Mouse (Mus musculus) bone marrow, adult 2 months (tissue): ENCODE data around the gene Hoxc12. TPM values are rescaled to one million over a fixed set of nuclear protein-coding genes. Genes with fewer than 3 reads are reported as not detected.

Source experiments
- H3K27ac ChIP-seq: fragments of 200-500 bp; 2 replicates; pipeline ENCODE4 v1.5.1; 2012; ENCODE audit warnings: low read depth, mild to moderate bottlenecking, control low read depth, inconsistent platforms, low read length; ENCODE audit not compliant: control insufficient read depth, poor library complexity, insufficient read depth
- H3K4me1 ChIP-seq: fragments of 200-500 bp; 2 replicates; pipeline ENCODE4 v1.6.1; 2011; ENCODE audit warnings: low read length; ENCODE audit not compliant: control insufficient read depth, insufficient read depth
- H3K4me3 ChIP-seq: fragments of 200-500 bp; replicated peaks from 2 replicates; pipeline ENCODE3; 2011; ENCODE audit warnings: mild to moderate bottlenecking, low read depth, low read length, control low read depth; ENCODE audit not compliant: control insufficient read depth
- CTCF ChIP-seq: fragments of 200-500 bp; IDR thresholded peaks from 2 replicates; pipeline ENCODE4 v1.5.1; 2011; ENCODE audit warnings: low read length, control low read depth; ENCODE audit not compliant: control insufficient read depth, insufficient read depth
- POLR2A ChIP-seq: fragments of 200-500 bp; IDR thresholded peaks from 2 replicates; pipeline ENCODE4 v1.6.1; 2011; ENCODE audit warnings: low read depth, mild to moderate bottlenecking, control low read depth, low read length, borderline replicate concordance; ENCODE audit not compliant: control insufficient read depth
- WGBS: fragments of 180-500 bp; shearing (Covaris S2); methylation state at CpG from one replicate; pipeline ENCODE4 v1.1.7; 2018; 5-methylcytosine and 5-hydroxymethylcytosine counted together
- polyA plus RNA-seq: library from polyadenylated mRNA; stranded (reverse); fragments of >200 nt; gene quantifications from 2 replicates; pipeline ENCODE4 v1.2.4, GENCODE M21; 2011; ENCODE audit warnings: low replicate concordance; ENCODE audit not compliant: missing spikeins, insufficient read depth, insufficient read length

The Hoxc12 gene
- polyA plus RNA-seq, 1 experiment = not detected

- no peak for TF ChIP-seq CTCF
- no peak for TF ChIP-seq POLR2A
- no peak overlapping the region for H3K27ac ChIP-seq
- no peaks in the 10 kb centered on the region for H3K4me1 ChIP-seq
- 8% methylated on average over 6 of the region's 6 CpGs for WGBS
- no peak overlapping the region for H3K4me3 ChIP-seq
Measured at GRCm38 (mm10) chr15:102972753-102973152, 36.2 kb downstream of the Hoxc12 start.

DNA sequence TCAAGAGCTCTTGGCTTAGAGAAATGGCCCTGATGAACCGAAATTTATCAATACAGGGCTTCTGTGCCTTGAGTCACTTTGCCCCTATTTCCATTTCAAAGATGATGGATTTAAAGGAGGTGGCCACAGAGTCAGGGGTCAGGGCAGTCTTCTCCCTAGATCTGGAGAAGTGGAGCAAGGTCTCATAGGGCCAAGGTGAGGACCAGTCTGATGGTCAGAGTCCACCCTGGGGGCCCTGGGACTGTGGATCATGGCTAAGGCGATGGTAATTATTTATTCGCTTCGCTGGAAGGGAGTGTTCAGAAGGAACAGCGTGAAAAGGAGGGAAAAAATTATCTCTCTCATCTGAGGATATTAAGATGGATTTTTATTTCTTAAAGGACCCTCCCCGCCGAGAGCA, 38.5 kb downstream of the Hoxc12 start:
- TF ChIP-seq POLR2A (no peak), CTCF (no peak)
- 17% methylated on average over 7 of the region's 7 CpGs for WGBS
- no peaks in the 10 kb centered on the region for H3K4me1 ChIP-seq
- H3K27ac ChIP-seq = no peak overlapping the region
- no peak overlapping the region for H3K4me3 ChIP-seq

DNA sequence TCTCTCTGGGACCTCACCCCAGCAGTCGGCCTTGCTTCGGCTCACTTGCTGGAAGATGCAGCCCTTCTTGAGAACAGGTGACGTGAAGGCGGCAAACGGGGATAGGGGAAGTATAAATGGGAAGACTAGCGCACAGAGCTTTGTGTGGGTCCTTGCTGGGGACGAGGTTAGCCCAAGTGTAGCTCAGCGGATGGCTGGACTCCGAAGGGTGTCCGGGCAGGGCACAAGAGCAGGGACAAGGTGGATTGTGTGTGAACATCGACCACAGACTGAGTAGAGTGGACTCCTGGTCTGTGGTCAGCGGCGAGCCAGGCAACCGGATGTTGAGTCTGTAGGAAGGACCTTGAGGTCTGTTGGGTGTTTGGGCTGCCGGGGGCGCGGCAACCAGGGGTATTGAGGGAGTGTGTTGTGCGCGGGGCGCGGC, 39.1 kb downstream of the Hoxc12 start:
- TF ChIP-seq POLR2A = no peak
- no peak for TF ChIP-seq CTCF
- Histone ChIP-seq H3K27ac (no peak overlapping the region), H3K4me1 (no peaks in the 10 kb centered on the region), H3K4me3 (no peak overlapping the region)
- 4% methylated on average over 21 of the region's 21 CpGs for WGBS

- no peak within 1 kb of the TSS for H3K4me3 ChIP-seq
- no peak within 1 kb of the TSS for H3K27ac ChIP-seq
- TF ChIP-seq POLR2A (no peak), CTCF (no peak)
- 3% methylated on average over 12 of the region's 20 CpGs for WGBS
- H3K4me1 ChIP-seq = no peaks in the 10 kb centered on the region
Measured at GRCm38 (mm10) chr15:102976171-102976570, 39.6 kb downstream of the Hoxc12 start, which contains the start of gene Hoxc9. Gene Hoxc9, plus strand, starts transcription at chr15:102976439.

DNA sequence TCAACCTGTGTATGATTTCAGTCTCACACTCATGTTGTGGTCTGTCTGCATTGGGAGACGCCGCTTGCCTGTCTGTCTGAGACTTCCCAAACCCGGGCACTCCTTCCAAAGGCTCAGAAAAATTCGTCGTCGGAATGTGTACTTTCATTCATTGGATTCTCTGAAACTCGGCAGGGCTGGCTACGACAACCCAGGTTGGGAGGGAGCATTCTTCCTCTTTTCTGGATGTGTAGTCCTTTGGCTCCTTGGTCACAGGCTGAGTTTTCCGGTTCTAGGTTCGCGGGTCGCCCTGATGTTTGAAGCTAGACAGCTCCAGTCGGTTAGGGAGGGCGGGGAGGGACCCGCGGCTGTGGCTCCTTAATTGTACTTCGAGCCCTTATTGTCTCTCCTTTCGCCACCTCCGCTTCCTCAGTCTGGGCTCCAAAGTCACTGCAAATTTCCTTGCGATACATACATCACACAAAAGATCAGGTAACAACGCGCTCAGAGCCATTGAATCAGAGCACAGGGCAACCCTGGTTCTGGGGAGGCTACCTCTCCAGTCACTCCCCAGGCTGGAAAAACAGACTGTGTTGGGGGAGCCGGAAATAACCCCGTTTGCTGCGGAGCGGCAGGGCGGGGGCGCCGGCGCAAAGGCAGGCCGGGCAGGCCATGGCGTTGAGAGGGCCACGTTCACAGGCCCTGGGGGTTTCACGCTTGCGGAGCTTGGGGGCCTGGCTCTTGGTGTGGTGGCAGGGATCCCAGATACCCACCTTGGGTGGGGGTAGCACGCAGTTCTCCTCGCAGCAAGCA, 40.3 kb downstream of the Hoxc12 start:
- under 1% methylated on average over 37 of the region's 37 CpGs for WGBS
- Histone ChIP-seq H3K4me1 (no peaks in the 10 kb centered on the region), H3K4me3 (no peak overlapping the region), H3K27ac (no peak overlapping the region)
- TF ChIP-seq POLR2A = no peak
- TF ChIP-seq CTCF = no peak

GRCm38 (mm10) chr15:102977423-102977974, 40.9 kb downstream of the Hoxc12 start:
- Histone ChIP-seq H3K27ac (no peak overlapping the region), H3K4me3 (no peak overlapping the region), H3K4me1 (no peaks in the 10 kb centered on the region)
- no peak for TF ChIP-seq CTCF
- 12% methylated on average over 16 of the region's 16 CpGs for whole genome bisulfite sequencing

DNA sequence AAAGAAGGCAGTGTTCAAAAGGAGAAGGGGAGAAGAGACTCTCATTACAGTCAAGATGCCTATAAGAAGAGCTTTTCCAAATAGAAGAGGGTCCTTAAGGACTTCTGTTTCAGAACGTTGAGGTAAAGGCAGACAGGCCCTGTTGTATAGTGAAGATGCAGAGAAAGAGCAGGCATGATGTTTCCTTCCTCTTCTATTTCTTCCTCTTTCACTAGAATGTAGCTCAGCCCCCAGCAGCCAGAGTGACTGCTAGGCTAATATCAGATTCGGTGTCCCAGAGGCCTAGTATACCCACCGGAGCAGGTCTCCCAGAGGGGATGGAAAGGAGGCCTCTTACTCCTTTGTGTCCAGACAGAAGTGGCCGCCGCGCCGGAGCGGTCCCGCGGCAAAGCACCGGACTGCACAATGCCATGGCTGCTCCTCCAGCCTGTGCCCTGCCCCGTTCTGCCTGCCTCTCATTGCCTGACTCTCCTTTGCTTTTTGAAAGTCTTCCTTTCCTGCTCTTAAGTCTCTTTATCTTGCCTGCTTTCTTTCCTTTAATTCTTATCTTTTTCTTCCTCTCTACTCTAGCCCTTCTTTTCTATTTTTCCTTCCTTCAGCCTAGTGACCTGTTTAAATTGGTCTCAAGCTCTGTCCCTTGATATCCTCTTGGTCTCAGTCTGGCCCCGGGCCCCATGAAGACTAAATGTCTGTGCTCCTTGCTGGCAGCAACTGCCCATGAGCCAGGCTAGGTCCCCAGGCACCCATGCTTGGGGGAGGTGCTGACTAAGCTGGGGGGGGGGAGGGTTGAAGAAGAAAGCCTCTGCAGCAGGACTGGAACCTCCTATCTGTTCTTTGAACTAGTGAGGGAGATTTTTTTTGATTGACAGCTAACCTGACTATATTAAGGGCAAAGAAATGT, 42.3 kb downstream of the Hoxc12 start:
- TF ChIP-seq CTCF = no peak
- no peak for TF ChIP-seq POLR2A
- H3K4me1 ChIP-seq = no peaks in the 10 kb centered on the region
- no peak overlapping the region for H3K27ac ChIP-seq
- H3K4me3 ChIP-seq = no peak overlapping the region
- 5% methylated on average over 13 of the region's 13 CpGs for WGBS

GRCm38 (mm10) chr15:102979936-102980335, 43.4 kb downstream of the Hoxc12 start:
- TF ChIP-seq POLR2A = no peak
- Histone ChIP-seq H3K27ac (no peak overlapping the region), H3K4me1 (no peaks in the 10 kb centered on the region), H3K4me3 (no peak overlapping the region)
- WGBS = 11% methylated on average over 1 of the region's 1 CpGs
